Mouse (Mus musculus): ENCODE data around the gene Tssk3.

DNA sequence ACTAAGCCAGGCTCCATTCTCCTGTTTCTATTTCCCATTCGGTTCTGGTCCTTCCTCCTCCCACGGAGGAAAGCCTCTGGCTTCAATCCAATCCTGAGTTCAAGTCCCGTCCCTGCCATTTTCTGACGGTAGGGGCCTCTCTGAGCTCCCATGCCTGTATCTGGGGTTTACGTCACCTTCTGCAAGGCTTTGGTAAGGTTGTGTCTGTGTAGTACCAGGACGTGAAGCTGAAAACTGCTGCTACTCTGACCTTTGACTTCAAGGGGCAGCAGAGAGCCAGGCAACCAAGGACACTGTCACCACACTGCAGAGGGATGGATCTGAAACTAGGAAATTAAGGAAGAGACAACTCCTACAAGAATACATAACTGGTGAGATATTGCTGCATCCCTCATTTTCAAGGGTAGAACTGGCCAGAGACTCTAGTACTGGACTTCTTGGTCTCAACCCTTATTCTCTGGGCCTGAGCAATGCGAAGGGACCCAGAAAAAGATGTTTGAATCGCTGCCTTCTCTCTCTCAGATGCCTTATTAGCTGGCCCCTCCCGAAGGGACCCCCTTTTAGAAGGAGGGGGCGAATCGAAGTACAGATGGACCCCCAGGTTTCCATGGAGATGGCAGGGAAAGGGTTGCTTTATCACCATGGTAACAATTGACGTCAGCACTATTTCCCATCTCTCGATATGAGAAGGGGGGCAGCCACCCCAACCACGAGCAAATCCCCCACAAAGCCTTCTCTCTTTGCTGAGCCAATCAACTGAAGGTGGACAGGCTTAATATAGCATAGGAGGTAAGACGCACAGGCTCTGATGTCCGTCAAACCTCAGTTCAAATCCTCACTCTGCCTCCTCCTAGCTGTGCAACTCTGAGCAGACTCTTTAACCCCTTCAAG, 5.1 kb upstream of the Tssk3 start:
- TF ChIP-seq CTCF (conservative IDR thresholded peaks at IDR 0.05 in 1 of 2, IDR thresholded peaks at IDR 0.05 in 1 of 2; ENCODE audit: low read depth in 2 of 2, low read length in 2 of 2), result peak; percentile 19 to 73; a peak in 2 of 4 replicates
- TF ChIP-seq ZNF384 (IDR thresholded peaks at IDR 0.05; ENCODE audit: low read depth, low read length), result no peak
- no peak for TF ChIP-seq GABPA (IDR thresholded peaks at IDR 0.05; ENCODE audit: insufficient replicate concordance, low read depth, low read length)
- TF ChIP-seq RAD21 (IDR thresholded peaks at IDR 0.05; ENCODE audit: low read depth, low read length), result peak; percentile 67
- no peak for TF ChIP-seq ETS1 (conservative IDR thresholded peaks at IDR 0.05; ENCODE audit: low read depth, low read length)
- no peak for TF ChIP-seq POLR2A (IDR thresholded peaks at IDR 0.05; ENCODE audit: low read depth, low read length)
